Mouse (Mus musculus) adrenal gland, postnatal 36 days (tissue): ENCODE data around the gene Wdr90. TPM values are rescaled to one million over a fixed set of nuclear protein-coding genes. Genes with fewer than 3 reads are reported as not detected.
"Not testable (repeated sequence)": the region's sequence is repeated elsewhere in the genome, so short reads cannot be mapped to it uniquely, and the experiment has no call there.

Source experiments
- DNase-seq, 2 experiments: peaks; one replicate each; pipeline ENCODE4 v3.0.0; 2021; ENCODE audit warnings: mixed read lengths in 1 of 2
- microRNA-seq: library from miRNA; unstranded; fragments of <30 nt; microRNA quantifications from one replicate; pipeline ENCODE4 v1.2.0, GENCODE M21; 2021
- total RNA-seq, 2 experiments: library from RNA; stranded (reverse); gene quantifications; 2 replicates each; pipeline ENCODE4 v1.2.3; 2021

Wdr90 gene
- total RNA-seq, 2 experiments from 2014 or later = 12.9 to 15.6 TPM

DNA sequence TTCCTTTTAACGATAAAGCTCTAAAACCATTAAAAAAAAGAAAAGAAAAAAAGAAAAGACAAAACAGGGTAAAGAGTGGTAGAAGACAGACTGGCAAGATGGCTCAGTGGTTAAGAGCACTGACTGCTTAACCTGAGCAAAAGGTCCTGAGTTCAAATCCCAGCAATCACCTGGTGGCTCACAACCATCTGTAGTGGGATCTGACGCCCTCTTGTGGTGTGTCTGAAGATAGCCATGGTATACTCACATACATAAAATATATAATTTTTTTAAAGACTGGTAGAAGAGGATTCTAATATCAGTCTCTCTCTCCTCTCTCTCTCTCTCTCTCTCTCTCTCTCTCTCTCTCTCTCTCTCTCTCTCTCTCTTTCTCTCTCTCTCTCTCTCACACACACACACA, 53.8 kb downstream of the Wdr90 start:
- DNase-seq = not testable (repeated sequence)

DNA sequence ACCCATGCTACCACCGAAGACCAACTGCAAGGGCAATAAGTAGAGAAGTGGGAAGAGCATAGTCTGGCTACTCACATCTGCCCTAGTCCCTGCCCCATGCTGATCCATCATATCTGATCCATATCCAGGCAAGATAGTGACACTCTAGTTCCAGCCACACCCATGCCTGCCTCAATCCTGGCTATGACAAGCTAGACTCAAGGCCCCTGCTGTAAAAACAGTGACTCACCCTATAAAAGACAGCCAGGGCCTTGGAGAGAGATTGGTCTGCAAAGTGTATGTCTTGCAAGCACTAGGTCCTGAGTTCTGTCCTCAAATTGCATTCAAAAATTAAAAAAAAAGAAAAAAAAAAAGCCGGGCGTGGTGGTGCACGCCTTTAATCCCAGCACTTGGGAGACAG, 54.8 kb downstream of the Wdr90 start:
- peak; percentile 64 to 70 for DNase-seq

DNA sequence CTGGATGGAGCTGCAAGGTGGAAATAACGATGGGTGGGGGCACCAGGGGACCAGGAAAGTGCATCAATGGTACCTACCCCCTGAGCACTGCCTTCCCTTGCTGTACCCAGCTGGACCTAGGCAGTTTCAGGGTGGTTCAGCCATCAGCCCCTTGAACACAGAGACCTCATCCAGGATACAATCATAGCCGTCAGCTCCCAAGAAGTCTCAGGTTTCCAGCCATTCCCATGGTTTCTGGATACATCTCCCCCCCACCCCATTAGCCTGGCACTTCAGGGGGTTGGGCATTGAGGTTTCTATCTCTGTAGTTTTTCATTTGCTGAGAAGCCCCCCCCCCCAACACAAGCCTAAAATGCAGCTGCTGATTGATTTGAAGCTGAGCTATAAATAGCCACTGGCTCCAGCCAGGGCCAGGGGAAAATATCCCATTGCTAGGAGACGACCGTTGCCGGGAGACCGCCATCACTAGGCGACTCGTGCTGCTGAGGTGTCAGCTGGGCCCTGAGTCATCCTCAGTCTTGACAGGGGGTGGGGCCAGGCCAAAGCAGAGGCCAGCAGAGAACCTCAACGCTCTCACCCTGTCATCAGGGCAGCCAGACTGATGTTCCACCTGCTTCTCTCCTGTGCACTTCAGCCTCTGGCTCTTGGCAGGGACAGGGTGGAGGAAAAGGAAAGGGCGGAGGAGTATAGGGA, 58.3 kb downstream of the Wdr90 start:
- DNase-seq = peak; percentile 91

DNA sequence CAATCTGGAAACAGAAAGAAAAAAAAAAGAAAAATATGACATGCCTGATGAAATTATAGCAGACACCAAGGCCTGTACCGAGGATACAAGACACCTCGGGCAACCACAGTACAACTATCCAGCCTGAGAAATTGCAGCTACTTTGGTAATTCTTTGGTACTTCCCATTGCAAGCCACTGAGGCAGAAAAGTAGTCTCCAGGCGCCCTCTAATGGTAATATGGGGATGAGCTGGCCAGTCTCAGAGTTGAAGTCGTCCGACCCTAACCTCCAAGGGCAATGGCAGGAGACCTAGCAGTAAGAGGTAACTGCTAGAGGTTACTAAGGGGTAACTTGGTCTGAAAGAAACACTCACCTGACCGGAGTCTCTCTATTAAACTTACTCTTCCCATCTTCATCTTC, 60.3 kb downstream of the Wdr90 start:
- peak; percentile 64 to 71 for DNase-seq

DNA sequence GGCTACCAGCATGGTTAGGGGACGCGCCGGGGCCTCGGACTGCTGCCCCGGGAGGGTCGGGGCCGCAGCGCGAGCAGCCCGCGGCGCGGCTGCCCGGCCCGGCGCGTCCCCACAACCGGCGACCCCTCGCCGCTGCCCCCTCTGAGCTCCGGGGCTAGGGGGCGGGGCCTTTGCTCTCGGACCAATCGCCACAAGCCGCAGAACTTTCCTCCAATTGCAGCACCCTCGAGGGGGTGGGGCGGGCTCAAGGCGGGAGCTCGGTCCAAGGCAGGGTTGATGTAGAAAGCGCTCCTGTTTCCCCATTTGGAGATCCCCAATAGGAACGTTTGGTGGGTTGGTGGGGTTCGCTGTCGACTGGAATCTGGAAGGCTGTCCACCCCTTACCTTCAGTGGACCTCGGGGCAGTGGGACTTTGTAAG, 64.3 kb downstream of the Wdr90 start, which contains the start of gene Metrn:
Gene Metrn, minus strand, starts transcription at position 186 of the 419 bp plus-strand sequence.
- DNase-seq = peak; percentile 93 to 97

DNA sequence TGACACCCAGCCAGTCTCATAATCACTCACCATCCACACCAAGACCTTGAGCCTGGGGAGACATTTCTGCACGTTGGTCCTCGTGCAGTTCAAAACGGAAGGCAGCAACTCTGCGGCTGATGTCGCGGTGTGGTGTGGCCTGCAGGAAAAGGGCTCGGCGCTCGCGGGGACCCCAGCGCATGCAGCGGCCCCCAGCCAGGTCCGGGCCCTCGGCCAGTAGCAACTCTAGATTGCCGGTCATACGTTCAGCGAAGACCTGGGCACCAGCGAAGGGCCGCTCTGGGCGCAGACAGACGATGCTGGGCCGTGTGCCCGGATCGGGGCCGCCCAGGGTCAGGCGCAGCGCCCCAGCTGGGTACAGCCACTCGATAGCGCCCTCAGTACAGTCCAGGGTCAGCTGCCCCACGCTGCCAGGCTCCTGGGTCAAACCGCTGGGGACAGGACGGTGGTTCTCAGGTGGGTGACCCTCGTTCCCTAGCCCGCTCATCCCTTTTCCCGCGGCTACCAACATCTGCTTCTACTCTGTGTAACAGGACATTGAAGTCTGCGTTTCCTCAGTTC, 65.0 kb downstream of the Wdr90 start:
- DNase-seq = peak; percentile 71 to 75

DNA sequence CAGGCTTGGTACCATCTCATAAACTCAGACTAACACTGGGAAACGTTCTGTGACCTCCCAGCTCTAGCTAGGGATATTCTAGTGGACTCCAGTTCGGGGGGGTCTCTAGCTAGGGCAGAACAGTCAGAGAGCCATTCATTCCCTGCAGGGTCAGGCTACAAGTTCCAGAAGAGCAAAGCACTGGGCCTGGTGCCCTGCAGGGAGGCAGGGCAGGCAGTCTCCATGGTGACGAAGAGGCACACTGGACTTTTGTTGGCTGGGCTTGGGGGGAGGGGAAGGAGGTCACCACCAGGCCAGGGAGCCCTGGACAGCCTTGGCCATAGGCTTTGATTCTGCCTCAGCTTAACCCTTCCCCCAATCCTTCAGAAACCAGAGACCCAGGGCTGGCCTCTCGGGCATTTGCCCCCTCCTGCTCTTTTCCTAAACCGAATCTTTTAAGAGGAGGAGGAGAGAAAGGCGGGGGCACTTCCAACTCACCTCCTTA, 65.7 kb downstream of the Wdr90 start, which contains the start of gene AC134908.4:
Gene AC134908.4, minus strand, starts transcription at position 51 of the 484 bp plus-strand sequence.
- peak; percentile 46 to 61 for DNase-seq

DNA sequence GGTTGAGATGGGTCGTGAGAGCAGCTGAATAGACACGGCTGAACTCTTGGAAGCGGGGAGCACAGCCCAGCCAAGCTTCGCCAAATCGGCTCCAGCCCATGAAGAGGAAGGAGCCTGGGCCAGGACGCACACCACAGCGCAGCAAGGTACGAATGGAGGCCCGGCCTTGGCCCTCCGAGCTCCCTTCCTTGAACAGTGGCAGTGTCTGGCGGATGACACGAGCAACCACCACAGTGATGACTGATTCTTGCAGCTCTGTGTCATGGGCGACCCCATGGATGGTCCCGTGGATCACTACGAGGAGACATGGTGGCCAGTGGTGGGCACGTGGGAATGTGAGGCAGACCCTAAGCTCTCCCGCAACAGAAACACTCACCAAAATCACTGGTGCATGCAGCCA, 66.3 kb downstream of the Wdr90 start:
- no peak for DNase-seq

Small RNA genes within 50 kb of the gene (microRNA-seq; reads per million reads assigned to microRNA genes)
- gene Mir3082 = 2.0 reads per million

Other genes starting within 250 kb of the Wdr90 start
- gene Gng13, start 144.3 kb downstream of the Wdr90 start, total RNA-seq = 1 to 10 TPM; 1.7 to 2.3 TPM
- gene Chtf18, start 134.1 kb downstream of the Wdr90 start, total RNA-seq = 1 to 10 TPM; 3.6 to 4.0 TPM
- gene Rpusd1, start 133.8 kb downstream of the Wdr90 start, total RNA-seq = 10 to 100 TPM; 12.5 to 13.4 TPM
- gene Mslnl, start 125.5 kb downstream of the Wdr90 start, total RNA-seq = not detected
- gene Msln, start 107.1 kb downstream of the Wdr90 start, total RNA-seq = 1 to 10 TPM; 5.5 to 8.2 TPM
- 10 to 100 TPM; 26.0 to 31.0 TPM for gene Narfl, start 87.7 kb downstream of the Wdr90 start, total RNA-seq
- gene Haghl, start 75.8 kb downstream of the Wdr90 start, total RNA-seq = 10 to 100 TPM; 17.6 to 32.8 TPM
- gene Ccdc78, start 74.9 kb downstream of the Wdr90 start, total RNA-seq = not detected
- gene Fam173a, start 68.6 kb downstream of the Wdr90 start, total RNA-seq = 10 to 100 TPM; 76.7 to 85.4 TPM
- not detected for gene AC134908.4, start 65.8 kb downstream of the Wdr90 start, total RNA-seq
- gene Metrn, start 64.4 kb downstream of the Wdr90 start, total RNA-seq = 10 to 100 TPM; 24.5 to 27.7 TPM
- gene Fbxl16, start 52.4 kb downstream of the Wdr90 start, total RNA-seq = 10 to 100 TPM; 19.4 to 34.2 TPM
- 10 to 100 TPM; 16.6 to 20.8 TPM for gene Wdr24, start 37.9 kb downstream of the Wdr90 start, total RNA-seq
- 10 to 100 TPM; 87.8 to 93.9 TPM for gene Jmjd8, start 32.6 kb downstream of the Wdr90 start, total RNA-seq
- gene Stub1, start 28.1 kb downstream of the Wdr90 start, total RNA-seq = 100 to 1,000 TPM; 167 to 173 TPM
- gene Rhbdl1, start 24.2 kb downstream of the Wdr90 start, total RNA-seq = 10 to 100 TPM; 17.4 to 20.3 TPM
- gene Gm20683, start 19.7 kb downstream of the Wdr90 start, total RNA-seq = 10 to 100 TPM in 1 of 2 experiments, 1 to 10 TPM in 1; 9.5 to 13.3 TPM
- 100 to 1,000 TPM in 1 of 2 experiments, 10 to 100 TPM in 1; 97.2 to 104 TPM for gene Rhot2, start 16.6 kb downstream of the Wdr90 start, total RNA-seq
- 100 to 1,000 TPM; 340 to 398 TPM for gene Mcrip2, start 7.3 kb upstream of the Wdr90 start, total RNA-seq
- gene Mettl26, start 13.6 kb upstream of the Wdr90 start, total RNA-seq = 100 to 1,000 TPM; 106 to 124 TPM
- 1 to 10 TPM in 1 of 2 experiments, under 1 TPM in 1; 0.99 to 1.2 TPM for gene Wfikkn1, start 19.4 kb upstream of the Wdr90 start, total RNA-seq
- gene Rab40c, start 58.2 kb upstream of the Wdr90 start, total RNA-seq = 10 to 100 TPM; 20.6 to 46.0 TPM
- 100 to 1,000 TPM in 1 of 2 experiments, 10 to 100 TPM in 1; 96.8 to 117 TPM for gene Pigq, start 83.4 kb upstream of the Wdr90 start, total RNA-seq
- not detected for gene Nhlrc4, start 83.5 kb upstream of the Wdr90 start, total RNA-seq
- not detected for gene A930017K11Rik, start 91.1 kb upstream of the Wdr90 start, total RNA-seq
- 10 to 100 TPM; 16.7 to 23.8 TPM for gene Capn15, start 124.3 kb upstream of the Wdr90 start, total RNA-seq
- 10 to 100 TPM; 17.9 to 21.9 TPM for gene Rab11fip3, start 208.1 kb upstream of the Wdr90 start, total RNA-seq
- gene Decr2, start 228.8 kb upstream of the Wdr90 start, total RNA-seq = 10 to 100 TPM; 17.8 to 27.2 TPM
- 1 to 10 TPM; 2.2 to 3.5 TPM for gene Nme4, start 234.1 kb upstream of the Wdr90 start, total RNA-seq